Mouse (Mus musculus) small intestine, adult 2 months (tissue): ENCODE results near the gene C2cd5. TPM values are rescaled to one million over a fixed set of nuclear protein-coding genes. Genes with fewer than 3 reads are reported as not detected.
A peak's percentile ranks its signal among the peaks of the same experiment; 100 is the strongest.

ENCODE experiments used
- H3K27ac ChIP-seq: fragments of 200-500 bp; 2 replicates; pipeline ENCODE4 v1.5.1; 2012; ENCODE audit warnings: low read depth, low read length, control low read depth, inconsistent platforms; ENCODE audit not compliant: insufficient read depth
- H3K27me3 ChIP-seq: fragments of 200-500 bp; 2 replicates; pipeline ENCODE4 v1.6.1; 2012; ENCODE audit warnings: mild to moderate bottlenecking, moderate library complexity, low read length, inconsistent platforms; ENCODE audit not compliant: control insufficient read depth, insufficient read depth
- H3K36me3 ChIP-seq: fragments of 200-500 bp; 2 replicates; pipeline ENCODE4 v1.6.1; 2012; ENCODE audit warnings: mild to moderate bottlenecking, low read length, control low read depth, inconsistent platforms; ENCODE audit not compliant: control insufficient read depth, insufficient read depth
- H3K4me1 ChIP-seq: fragments of 200-500 bp; 2 replicates; pipeline ENCODE4 v1.6.1; 2012; ENCODE audit warnings: low read length, inconsistent platforms, mixed read lengths; ENCODE audit not compliant: control insufficient read depth, insufficient read depth, insufficient read length
- H3K4me3 ChIP-seq: fragments of 200-500 bp; 2 replicates; pipeline ENCODE4 v1.5.1; 2012; ENCODE audit warnings: low read depth, mild to moderate bottlenecking, control low read depth, inconsistent platforms, low read length, moderate library complexity
- CTCF ChIP-seq: fragments of 200-500 bp; IDR thresholded peaks from 2 replicates; pipeline ENCODE4 v1.5.1; 2012; ENCODE audit warnings: low read depth, mild to moderate bottlenecking, control low read depth, inconsistent platforms, low read length, moderate library complexity, mixed read lengths; ENCODE audit not compliant: insufficient replicate concordance, insufficient read length; ENCODE audit errors: extremely low read depth
- POLR2A ChIP-seq: fragments of 200-500 bp; IDR thresholded peaks from 2 replicates; pipeline ENCODE4 v1.6.1; 2012; ENCODE audit warnings: low read depth, mild to moderate bottlenecking, control low read depth, inconsistent platforms, low read length, moderate library complexity
- WGBS: fragments of 180-500 bp; shearing (Covaris S2); methylation state at CpG from one replicate; pipeline ENCODE4 v1.1.7; 2018; 5-methylcytosine and 5-hydroxymethylcytosine counted together
- polyA plus RNA-seq: library from polyadenylated mRNA; depleted of rRNA; stranded (reverse); fragments of >200 nt; gene quantifications from 2 replicates; pipeline ENCODE4 v1.2.3, GENCODE M21; 2012; rRNA removed

The C2cd5 gene
- 5.8 and 15.9 TPM in 2 replicates for polyA plus RNA-seq

- no peaks in the 10 kb centered on the region for H3K36me3 ChIP-seq
- 1% methylated on average over 73 of the region's 75 CpGs for WGBS
- peaks cover 2% of the 10 kb centered on the region; the same call in 1 of the 2 replicates for H3K4me1 ChIP-seq
- H3K27me3 ChIP-seq, result no peaks in the 10 kb centered on the region
- H3K4me3 ChIP-seq, result peak within 1 kb of the TSS; percentile 90
- TF ChIP-seq POLR2A, result no peak; the same call in 1 of the 2 replicates
- no peak for TF ChIP-seq CTCF
- peak within 1 kb of the TSS; percentile 88 for H3K27ac ChIP-seq
Measured at GRCm38 (mm10) chr6:143099681-143100382, at the start of gene C2cd5. Gene C2cd5 (minus strand): TSS chr6:143100141.

GRCm38 (mm10) chr6:143148868-143149267, 48.9 kb upstream of the C2cd5 start:
- Histone ChIP-seq H3K4me1 (peaks cover 16% of the 10 kb centered on the region), H3K27ac (no peak overlapping the region), H3K27me3 (no peaks in the 10 kb centered on the region), H3K36me3 (no peaks in the 10 kb centered on the region), H3K4me3 (no peak overlapping the region)
- TF ChIP-seq CTCF (no peak), POLR2A (no peak)

- H3K27ac ChIP-seq, result no peak overlapping the region; the same call in 1 of the 2 replicates
- no peak overlapping the region for H3K4me3 ChIP-seq
- no peaks in the 10 kb centered on the region for H3K36me3 ChIP-seq
- no peaks in the 10 kb centered on the region for H3K27me3 ChIP-seq
- no peak for TF ChIP-seq CTCF
- no peak for TF ChIP-seq POLR2A
- 50% methylated on average over 8 of the region's 8 CpGs for WGBS
- peaks cover 12% of the 10 kb centered on the region; the same call in 1 of the 2 replicates for H3K4me1 ChIP-seq
Measured at GRCm38 (mm10) chr6:143146756-143147155, 46.8 kb upstream of the C2cd5 start.

DNA sequence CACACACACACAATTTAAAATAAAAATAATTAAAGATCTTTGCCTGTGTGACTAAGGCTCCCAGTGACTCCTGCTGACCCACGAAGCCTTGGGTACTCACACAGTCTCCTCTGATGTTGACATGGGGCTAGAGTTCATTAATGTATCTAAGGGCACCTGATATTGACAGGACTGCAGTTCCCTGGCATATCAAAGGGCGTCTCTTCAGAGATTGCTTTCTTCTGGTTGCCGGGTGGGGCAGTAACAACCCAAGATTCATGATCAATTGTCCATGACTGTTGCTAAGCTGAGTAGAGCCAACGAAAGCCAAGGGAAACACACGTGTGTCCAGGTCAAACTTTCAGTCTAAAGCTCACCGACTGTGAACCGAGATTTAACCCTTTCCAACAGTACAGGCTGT, 45.1 kb upstream of the C2cd5 start:
- no peaks in the 10 kb centered on the region for H3K36me3 ChIP-seq
- 21% methylated on average over 7 of the region's 7 CpGs for WGBS
- peaks cover 11% of the 10 kb centered on the region; the same call in 1 of the 2 replicates for H3K4me1 ChIP-seq
- TF ChIP-seq POLR2A (no peak), CTCF (no peak)
- peak overlapping the region; percentile 84 for H3K27ac ChIP-seq
- H3K27me3 ChIP-seq, result no peaks in the 10 kb centered on the region
- H3K4me3 ChIP-seq, result no peak overlapping the region

GRCm38 (mm10) chr6:143144556-143144955, 44.6 kb upstream of the C2cd5 start:
- Histone ChIP-seq H3K27me3 (no peaks in the 10 kb centered on the region), H3K27ac (peak overlapping the region; percentile 84), H3K4me1 (peaks cover 11% of the 10 kb centered on the region; the same call in 1 of the 2 replicates), H3K4me3 (no peak overlapping the region), H3K36me3 (no peaks in the 10 kb centered on the region)
- no peak for TF ChIP-seq POLR2A
- TF ChIP-seq CTCF, result no peak
- WGBS, result 80% methylated on average over 2 of the region's 2 CpGs

GRCm38 (mm10) chr6:143143775-143144273, 43.9 kb upstream of the C2cd5 start:
- H3K4me3 ChIP-seq, result no peak overlapping the region
- no peak overlapping the region for H3K27ac ChIP-seq
- TF ChIP-seq POLR2A (no peak), CTCF (no peak)
- H3K4me1 ChIP-seq, result peaks cover 11% of the 10 kb centered on the region; the same call in 1 of the 2 replicates
- WGBS, result 66% methylated on average over 19 of the region's 19 CpGs
- H3K36me3 ChIP-seq, result no peaks in the 10 kb centered on the region
- no peaks in the 10 kb centered on the region for H3K27me3 ChIP-seq

GRCm38 (mm10) chr6:143143321-143143720, 43.4 kb upstream of the C2cd5 start:
- 92% methylated on average over 9 of the region's 9 CpGs for WGBS
- TF ChIP-seq CTCF (no peak), POLR2A (no peak)

More at GRCm38 (mm10) chr6:143143321-143143720, 43.4 kb upstream of the C2cd5 start:
- Histone ChIP-seq H3K27me3 (no peaks in the 10 kb centered on the region), H3K4me1 (peaks cover 11% of the 10 kb centered on the region; the same call in 1 of the 2 replicates), H3K36me3 (no peaks in the 10 kb centered on the region), H3K27ac (no peak overlapping the region), H3K4me3 (no peak overlapping the region)
